Mouse (Mus musculus): ENCODE data around the gene Pax9. TPM values are rescaled to one million over a fixed set of nuclear protein-coding genes. Genes with fewer than 3 reads are reported as not detected.
A peak's percentile ranks its signal among the peaks of the same experiment; 100 is the strongest.

Gene Pax9
- polyA plus RNA-seq (2012; rRNA removed) (8.3 and 14.1 TPM in 2 replicates), polyA plus RNA-seq (2014; fragmentation: Nextera tagmentation; extraction: Ambion mirVana) (3.8 and 4.3 TPM in 2 replicates)

DNA sequence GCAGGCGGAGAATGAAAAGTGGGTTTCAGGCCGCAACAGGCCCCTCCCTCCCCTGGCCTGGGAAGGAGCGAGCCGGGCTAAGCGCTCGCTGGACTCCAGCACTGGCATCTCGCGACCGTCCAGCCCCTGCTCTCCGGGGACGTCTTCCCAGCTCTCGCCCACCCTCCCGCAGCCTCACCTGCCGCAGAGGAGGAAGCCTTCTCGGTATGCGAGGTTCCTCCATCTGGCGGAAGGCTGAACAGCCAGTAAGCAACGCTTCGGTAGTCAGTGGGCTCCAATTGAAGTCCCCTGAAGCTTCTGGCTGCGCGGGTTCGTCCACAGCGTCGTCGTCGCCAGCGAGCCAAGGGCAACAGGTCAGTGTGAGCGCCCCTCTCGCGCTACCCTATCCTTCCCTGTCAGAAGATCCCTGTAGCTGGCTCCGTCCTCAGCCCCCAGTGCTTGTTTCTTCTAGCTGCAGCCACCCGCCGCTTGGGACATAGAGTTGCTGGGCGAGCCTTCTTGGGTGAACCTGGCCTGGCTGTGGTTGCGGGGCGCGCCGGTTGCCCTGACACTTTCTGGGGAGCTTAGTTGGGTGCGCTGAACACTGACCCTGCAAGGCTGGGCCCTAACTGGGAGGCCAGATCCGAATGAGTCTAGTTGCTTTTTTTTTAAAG is at the start of gene Pax9:
Gene Pax9, plus strand, starts transcription at position 341 of the 653 bp plus-strand sequence.
- no peak within 1 kb of the TSS for H3K27ac ChIP-seq (replicated peaks; ENCODE audit: low read depth, low read length)
- H3K9me3 ChIP-seq (ENCODE audit: control insufficient read depth, low read length), result no peaks in the 10 kb centered on the region
- ATAC-seq (ENCODE audit: low FRiP score, low read depth), result no peak
- H3K27me3 ChIP-seq (ENCODE audit: control insufficient read depth, insufficient read depth, low read length), result peaks cover 98% of the 10 kb centered on the region
- H3K4me2 ChIP-seq (replicated peaks; ENCODE audit: low read depth, low read length, severe bottlenecking), result peak within 1 kb of the TSS; percentile 49
- peak within 1 kb of the TSS; percentile 2 for H3K9ac ChIP-seq (ENCODE audit: low read depth, low read length, severe bottlenecking)
- DNase-seq (ENCODE audit: low spot score), result no peak
- H3K4me1 ChIP-seq (ENCODE audit: control insufficient read depth, insufficient read depth, low read length), result peaks cover 6% of the 10 kb centered on the region; the same call in 1 of the 2 replicates
- WGBS, result 1% methylated on average over 28 of the region's 40 CpGs
- peak within 1 kb of the TSS; percentile 37 for H3K4me3 ChIP-seq (replicated peaks; ENCODE audit: low read length)
- no peak for TF ChIP-seq POLR2A (IDR thresholded peaks at IDR 0.05; ENCODE audit: borderline replicate concordance, extremely low read depth, insufficient read depth, insufficient read length)
- H3K36me3 ChIP-seq (ENCODE audit: control insufficient read depth, insufficient read depth, low read length), result no peaks in the 10 kb centered on the region

DNA sequence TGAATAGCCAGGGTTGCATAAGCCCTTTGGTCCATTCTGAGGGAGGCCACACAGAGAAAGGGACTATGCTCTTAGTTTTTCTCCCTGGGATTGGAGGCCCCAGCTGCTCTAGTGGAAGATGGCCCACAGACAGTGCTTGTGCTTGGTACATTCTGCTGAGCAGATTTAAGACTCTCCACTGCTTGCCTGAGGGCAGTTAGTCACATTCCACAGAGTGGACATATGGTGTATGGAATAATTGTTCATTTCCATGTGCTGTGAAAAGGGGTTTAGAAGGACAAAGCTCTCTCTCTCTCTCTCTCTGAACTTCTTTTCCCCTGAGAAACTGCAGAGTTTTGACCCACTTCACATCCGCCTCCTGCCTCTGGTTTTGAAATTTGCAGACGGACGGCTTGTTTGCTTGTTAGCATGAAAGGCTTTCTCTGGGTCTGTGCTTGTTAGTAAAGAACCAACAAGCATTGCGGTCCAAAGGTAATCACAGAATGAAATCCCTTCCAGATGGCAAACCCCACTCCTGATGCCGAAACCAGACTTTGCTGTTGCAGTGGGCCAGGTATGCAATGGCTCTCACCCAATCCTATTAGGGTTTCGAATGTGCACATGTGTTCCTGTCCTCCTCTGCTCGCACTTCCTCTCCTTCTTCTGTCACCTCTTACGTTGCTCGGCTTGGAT is 22.0 kb upstream of the Pax9 start:
- ATAC-seq (ENCODE audit: low FRiP score, low read depth) (peak; percentile 76), DNase-seq (ENCODE audit: low spot score) (peak; percentile 73)
- Histone ChIP-seq H3K36me3 (ENCODE audit: control insufficient read depth, insufficient read depth, low read length) (no peaks in the 10 kb centered on the region), H3K9me3 (ENCODE audit: control insufficient read depth, low read length) (no peaks in the 10 kb centered on the region), H3K9ac (ENCODE audit: low read depth, low read length, severe bottlenecking) (no peak overlapping the region), H3K27ac (replicated peaks; ENCODE audit: low read depth, low read length) (peak overlapping the region; percentile 28; the same call in 1 of the 2 replicates), H3K4me2 (replicated peaks; ENCODE audit: low read depth, low read length, severe bottlenecking) (peak overlapping the region; percentile 23), H3K4me1 (ENCODE audit: control insufficient read depth, insufficient read depth, low read length) (peaks cover 7% of the 10 kb centered on the region), H3K4me3 (replicated peaks; ENCODE audit: low read length) (no peak overlapping the region), H3K27me3 (ENCODE audit: control insufficient read depth, insufficient read depth, low read length) (no peaks in the 10 kb centered on the region)
- TF ChIP-seq POLR2A (IDR thresholded peaks at IDR 0.05; ENCODE audit: borderline replicate concordance, extremely low read depth, insufficient read depth, insufficient read length), result no peak
- 33% methylated on average over 9 of the region's 9 CpGs for whole genome bisulfite sequencing

DNA sequence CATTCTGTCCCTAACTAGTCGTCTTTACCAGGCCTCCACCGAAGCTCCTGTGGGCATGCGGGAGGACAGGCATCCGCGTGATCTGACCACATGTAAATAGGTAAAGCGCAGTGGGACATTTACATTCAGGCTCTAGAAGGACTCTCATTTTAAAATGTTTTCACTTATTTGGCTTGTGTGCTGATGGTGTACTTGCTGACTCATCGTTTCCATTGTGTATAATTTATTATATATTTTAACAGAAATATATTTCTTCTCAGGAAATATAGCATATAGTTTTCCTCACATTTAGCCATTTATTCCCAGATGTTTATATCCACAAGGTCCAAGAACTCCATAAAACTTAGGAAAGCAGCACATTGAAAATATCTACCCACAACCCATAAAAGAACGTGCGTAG is 20.8 kb upstream of the Pax9 start:
- Histone ChIP-seq H3K27ac (replicated peaks; ENCODE audit: low read depth, low read length) (no peak overlapping the region), H3K4me3 (replicated peaks; ENCODE audit: low read length) (no peak overlapping the region), H3K9me3 (ENCODE audit: control insufficient read depth, low read length) (no peaks in the 10 kb centered on the region), H3K36me3 (ENCODE audit: control insufficient read depth, insufficient read depth, low read length) (no peaks in the 10 kb centered on the region), H3K4me2 (replicated peaks; ENCODE audit: low read depth, low read length, severe bottlenecking) (no peak overlapping the region), H3K9ac (ENCODE audit: low read depth, low read length, severe bottlenecking) (no peak overlapping the region), H3K27me3 (ENCODE audit: control insufficient read depth, insufficient read depth, low read length) (no peaks in the 10 kb centered on the region), H3K4me1 (ENCODE audit: control insufficient read depth, insufficient read depth, low read length) (peaks cover 7% of the 10 kb centered on the region)
- TF ChIP-seq POLR2A (IDR thresholded peaks at IDR 0.05; ENCODE audit: borderline replicate concordance, extremely low read depth, insufficient read depth, insufficient read length), result no peak
- ATAC-seq (ENCODE audit: low FRiP score, low read depth), result no peak
- 63% methylated on average over 9 of the region's 9 CpGs for whole genome bisulfite sequencing
- no peak for DNase-seq (ENCODE audit: low spot score)

DNA sequence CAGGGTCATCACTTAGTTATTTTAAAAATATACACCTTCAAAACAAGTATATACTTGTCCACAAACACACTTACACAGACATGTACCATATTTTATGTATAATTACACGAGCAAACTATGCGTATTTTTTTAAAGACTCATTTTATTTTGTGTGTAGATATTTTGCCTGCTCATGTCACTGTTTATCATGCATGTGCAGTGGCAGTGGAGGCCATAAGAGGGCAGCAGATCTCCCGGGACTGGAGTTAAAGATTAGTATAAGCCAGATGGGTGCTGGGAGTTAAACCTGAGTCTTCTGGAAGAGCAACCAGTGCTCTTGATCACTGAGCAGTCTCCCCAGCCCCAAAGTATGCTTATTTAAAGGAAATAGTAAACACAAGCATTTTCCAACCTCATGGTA is 16.8 kb upstream of the Pax9 start:
- DNase-seq (ENCODE audit: low spot score), result no peak
- H3K4me2 ChIP-seq (replicated peaks; ENCODE audit: low read depth, low read length, severe bottlenecking), result no peak overlapping the region
- H3K4me3 ChIP-seq (replicated peaks; ENCODE audit: low read length), result no peak overlapping the region
- WGBS, result 31% methylated on average over 3 of the region's 3 CpGs
- peaks cover 5% of the 10 kb centered on the region for H3K4me1 ChIP-seq (ENCODE audit: control insufficient read depth, insufficient read depth, low read length)
- no peak overlapping the region for H3K9ac ChIP-seq (ENCODE audit: low read depth, low read length, severe bottlenecking)
- no peaks in the 10 kb centered on the region for H3K9me3 ChIP-seq (ENCODE audit: control insufficient read depth, low read length)
- ATAC-seq (ENCODE audit: low FRiP score, low read depth), result no peak
- H3K27me3 ChIP-seq (ENCODE audit: control insufficient read depth, insufficient read depth, low read length), result peaks cover 11% of the 10 kb centered on the region; the same call in 1 of the 2 replicates
- no peak for TF ChIP-seq POLR2A (IDR thresholded peaks at IDR 0.05; ENCODE audit: borderline replicate concordance, extremely low read depth, insufficient read depth, insufficient read length)
- H3K36me3 ChIP-seq (ENCODE audit: control insufficient read depth, insufficient read depth, low read length), result no peaks in the 10 kb centered on the region
- no peak overlapping the region for H3K27ac ChIP-seq (replicated peaks; ENCODE audit: low read depth, low read length)

DNA sequence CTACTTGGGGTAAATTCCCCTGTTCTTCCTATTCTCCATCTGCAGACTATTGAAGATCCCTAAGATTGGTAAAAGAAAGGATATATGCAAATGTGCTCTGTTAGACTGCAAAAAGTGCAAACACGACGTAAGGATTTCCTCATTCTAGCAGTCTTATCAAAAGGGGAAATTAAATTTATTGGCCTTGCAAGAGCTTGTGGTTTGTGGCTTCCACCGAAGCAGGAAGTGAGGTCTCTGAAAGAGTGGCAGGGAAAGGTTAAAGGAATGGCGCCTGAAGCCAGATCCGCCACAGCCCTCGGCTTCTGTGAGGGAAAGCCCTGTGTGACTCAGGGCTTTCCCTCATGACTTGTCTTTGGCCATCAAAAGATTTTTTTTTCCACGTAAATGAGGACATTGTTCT is 13.9 kb upstream of the Pax9 start:
- ATAC-seq (ENCODE audit: low FRiP score, low read depth) (no peak), DNase-seq (ENCODE audit: low spot score) (no peak)
- H3K4me1 ChIP-seq (ENCODE audit: control insufficient read depth, insufficient read depth, low read length), result peaks cover 7% of the 10 kb centered on the region; the same call in 1 of the 2 replicates
- H3K27ac ChIP-seq (replicated peaks; ENCODE audit: low read depth, low read length), result no peak overlapping the region
- H3K9ac ChIP-seq (ENCODE audit: low read depth, low read length, severe bottlenecking), result no peak overlapping the region
- no peak overlapping the region for H3K4me3 ChIP-seq (replicated peaks; ENCODE audit: low read length)
- H3K4me2 ChIP-seq (replicated peaks; ENCODE audit: low read depth, low read length, severe bottlenecking), result no peak overlapping the region
- TF ChIP-seq POLR2A (IDR thresholded peaks at IDR 0.05; ENCODE audit: borderline replicate concordance, extremely low read depth, insufficient read depth, insufficient read length), result no peak
- H3K36me3 ChIP-seq (ENCODE audit: control insufficient read depth, insufficient read depth, low read length), result no peaks in the 10 kb centered on the region
- 60% methylated on average over 7 of the region's 7 CpGs for WGBS
- peaks cover 35% of the 10 kb centered on the region for H3K27me3 ChIP-seq (ENCODE audit: control insufficient read depth, insufficient read depth, low read length)
- no peaks in the 10 kb centered on the region for H3K9me3 ChIP-seq (ENCODE audit: control insufficient read depth, low read length)
